Mouse (Mus musculus) CD4-positive helper T cell, adult 2 months (primary cell): ENCODE measurements around the gene Spire2.
"Not testable (repeated sequence)": the region's sequence is repeated elsewhere in the genome, so short reads cannot be mapped to it uniquely, and the experiment has no call there.

ENCODE experiments used
- DNase-seq: peaks from one replicate; pipeline ENCODE4 v3.0.0-alpha.2; 2012; ENCODE audit warnings: low read depth, missing footprints, low spot score

Gene Spire2

GRCm38 (mm10) chr8:123332262-123333090 is at the start of gene Spire2:
TSS of gene Spire2 (plus strand) at chr8:123332713.
- peak; percentile 85 for DNase-seq

- not testable (repeated sequence) for DNase-seq
Measured at GRCm38 (mm10) chr8:123282994-123283393, 49.5 kb upstream of the Spire2 start.

DNA sequence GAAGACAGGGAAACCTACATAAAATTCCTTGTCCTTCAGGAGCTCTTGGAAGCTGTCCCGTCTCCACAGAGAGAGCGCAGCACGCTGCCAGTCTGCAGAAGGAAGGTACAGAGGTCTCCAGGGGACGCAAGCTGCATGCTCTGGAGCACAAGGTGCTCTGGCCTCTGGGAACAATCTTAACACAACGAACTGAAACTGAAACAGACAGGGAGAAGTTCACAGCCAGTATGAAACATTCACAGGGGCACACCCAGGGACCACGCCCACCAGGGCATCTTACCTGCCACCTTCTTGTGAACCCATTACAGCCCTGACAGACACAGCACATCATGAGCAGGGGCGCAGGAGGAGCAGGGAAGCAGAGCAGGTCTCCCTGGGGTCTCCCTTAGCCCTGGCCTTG is 48.5 kb upstream of the Spire2 start:
- DNase-seq, result no peak

- DNase-seq, result no peak
Measured at GRCm38 (mm10) chr8:123284493-123284892, 48.0 kb upstream of the Spire2 start.

DNA sequence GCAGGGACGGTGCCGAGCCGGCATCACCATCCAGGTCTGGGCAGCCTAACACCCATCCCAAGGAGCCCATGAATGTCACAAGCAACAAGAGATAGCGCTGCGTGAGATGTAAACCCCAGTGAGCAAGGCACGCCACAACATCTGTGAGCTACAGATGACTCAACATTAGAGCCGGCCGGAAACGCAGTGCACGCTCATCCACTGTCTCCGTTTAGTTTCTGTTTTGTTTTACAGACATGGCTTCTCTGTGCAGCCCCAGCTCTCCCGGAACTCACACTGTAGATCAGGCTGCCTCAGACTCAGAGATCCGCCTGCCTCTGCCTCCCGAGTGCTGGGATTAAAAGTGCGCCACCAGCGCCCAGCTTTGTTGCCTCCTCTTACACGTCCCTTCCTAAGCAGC is 45.2 kb upstream of the Spire2 start:
- DNase-seq, result peak; percentile 46

DNA sequence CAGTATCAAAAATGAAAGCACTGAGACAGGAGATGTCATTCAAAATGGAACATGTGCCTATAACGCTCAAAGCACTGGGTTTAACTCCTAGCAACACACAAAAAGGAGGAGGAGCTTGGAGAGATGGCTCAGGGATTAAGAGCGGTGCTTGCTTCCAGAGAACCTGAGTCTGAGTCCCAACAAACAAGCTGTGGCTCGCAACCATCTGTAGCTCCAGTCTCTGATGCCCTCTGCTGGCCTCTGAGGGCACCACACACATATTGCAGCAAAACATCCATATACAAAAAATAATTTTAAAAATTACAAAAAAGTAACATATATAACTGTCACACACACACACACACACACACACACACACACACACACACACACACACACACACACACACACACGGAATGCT is 42.3 kb upstream of the Spire2 start:
- peak; percentile 10 for DNase-seq

- DNase-seq, result no peak
Measured at GRCm38 (mm10) chr8:123290679-123291078, 41.8 kb upstream of the Spire2 start.

- DNase-seq, result no peak
Measured at GRCm38 (mm10) chr8:123291716-123292115, 40.8 kb upstream of the Spire2 start.

DNA sequence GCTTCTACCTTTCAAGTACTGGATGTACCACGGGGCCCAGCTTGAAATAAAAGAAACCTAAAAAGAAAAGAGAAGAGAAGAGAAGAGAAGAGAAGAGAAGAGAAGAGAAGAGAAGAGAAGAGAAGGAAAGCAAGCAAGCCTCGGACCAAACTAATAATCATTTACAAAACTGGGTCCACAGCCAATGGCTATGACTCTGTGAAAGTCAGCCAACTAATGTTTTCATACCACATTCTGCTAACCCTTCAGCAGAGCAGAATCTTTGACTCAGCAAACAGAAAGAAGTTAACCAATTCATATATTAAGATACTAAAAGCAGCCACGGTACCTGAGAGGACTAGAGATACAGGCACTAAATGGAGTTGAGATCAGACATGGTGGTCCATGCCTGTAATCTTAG is 40.2 kb upstream of the Spire2 start:
- DNase-seq, result no peak

DNA sequence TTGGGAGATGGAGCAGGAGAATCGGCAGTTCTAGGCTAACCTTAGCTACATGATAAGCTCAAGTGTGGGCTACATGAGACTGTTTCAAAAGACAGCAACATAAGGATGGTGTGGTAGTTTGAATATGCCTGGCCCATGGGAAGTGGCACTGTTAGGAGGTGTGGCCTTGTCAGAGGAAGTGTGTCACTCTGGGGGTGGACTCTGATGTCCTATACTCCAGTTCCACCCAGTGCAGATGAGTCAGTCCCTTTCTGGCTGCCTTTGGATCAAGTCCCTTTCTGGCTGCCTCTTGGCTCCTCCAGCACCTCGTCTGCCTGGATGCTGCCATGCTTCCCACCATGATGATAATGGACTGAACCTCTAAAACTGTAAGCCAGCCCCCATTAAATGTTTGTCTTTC is 39.7 kb upstream of the Spire2 start:
- DNase-seq, result no peak

- DNase-seq, result no peak
Measured at GRCm38 (mm10) chr8:123298301-123298700, 34.2 kb upstream of the Spire2 start.

DNA sequence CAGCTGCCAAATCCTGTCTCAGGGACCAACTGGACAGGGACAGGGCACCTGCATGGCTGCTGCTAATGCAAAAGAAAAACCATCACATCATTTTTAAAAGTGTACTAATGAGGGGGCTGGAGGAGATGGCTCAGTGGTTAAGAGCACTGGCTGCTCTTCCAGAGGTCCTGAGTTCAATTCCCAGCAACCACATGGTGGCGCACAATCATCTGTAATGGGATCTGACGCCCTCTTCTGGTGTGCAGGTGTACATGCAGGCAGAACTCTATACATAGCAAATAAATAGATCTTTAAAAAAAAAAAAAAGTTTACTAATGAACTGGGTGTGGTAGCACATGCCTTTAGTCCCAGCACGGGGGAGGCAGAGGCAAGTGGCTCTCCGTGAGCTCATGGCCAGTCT is 23.8 kb upstream of the Spire2 start:
- no peak for DNase-seq

DNA sequence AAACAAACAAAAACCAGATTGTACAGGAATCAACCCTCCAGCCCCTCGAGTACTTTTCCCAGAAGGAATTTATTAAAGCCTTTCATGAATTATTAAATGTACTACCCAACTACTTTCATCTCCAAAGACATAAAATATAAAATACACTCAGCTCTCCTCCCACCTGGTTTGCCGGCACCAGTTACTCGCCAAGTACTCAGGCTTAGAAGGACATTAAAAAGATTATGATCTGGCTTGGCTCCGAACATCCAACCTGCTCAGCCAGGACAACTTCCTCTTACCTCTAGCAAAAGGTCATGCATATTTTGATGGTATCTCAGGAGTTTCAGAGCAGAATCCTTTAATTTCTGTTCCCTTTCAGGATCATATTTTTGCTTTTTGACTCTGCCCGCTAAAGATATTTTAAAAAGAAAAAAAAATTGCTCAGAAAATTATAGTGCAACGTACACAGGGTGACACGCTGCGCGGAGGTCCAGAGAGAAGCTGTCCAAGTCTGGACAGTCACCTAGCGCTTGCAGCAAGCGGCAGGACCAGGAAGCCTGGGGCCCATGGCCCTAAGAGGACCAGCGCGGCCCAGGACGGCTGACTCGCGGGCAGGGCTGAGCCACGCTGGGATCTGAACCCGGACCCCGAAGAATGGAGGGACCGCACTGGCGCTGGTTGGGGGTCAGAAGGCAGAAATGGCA is 14.6 kb upstream of the Spire2 start:
- DNase-seq, result no peak

DNA sequence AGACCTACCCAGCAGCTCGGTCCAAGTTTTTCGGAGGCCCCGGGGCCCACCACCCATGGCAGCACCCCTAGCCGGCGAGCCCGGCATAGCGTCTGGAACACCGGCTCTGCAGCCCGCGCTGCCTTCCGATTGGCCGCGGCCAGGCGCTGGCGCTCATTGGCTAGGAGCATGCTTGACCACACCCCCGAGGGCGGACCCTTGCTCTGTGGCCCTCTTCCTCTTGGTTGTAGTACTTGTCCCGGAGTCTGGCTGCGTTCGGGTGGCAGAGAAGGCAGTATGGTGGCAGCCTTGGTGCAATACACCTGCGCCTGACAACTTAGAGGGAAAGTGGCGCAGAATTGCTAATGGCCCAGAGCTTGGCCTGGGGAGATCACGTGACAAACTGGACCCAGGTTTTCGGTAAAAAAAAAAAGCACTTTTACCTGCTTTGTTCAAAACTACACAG is 14.0 kb upstream of the Spire2 start, which contains the start of gene Fanca:
Gene Fanca, minus strand, starts transcription at position 110 of the 445 bp plus-strand sequence.
- peak; percentile 96 for DNase-seq

- peak; percentile 86 for DNase-seq
Measured at GRCm38 (mm10) chr8:123319522-123320164, 12.9 kb upstream of the Spire2 start.

- DNase-seq, result no peak
Measured at GRCm38 (mm10) chr8:123328552-123328951, 4.0 kb upstream of the Spire2 start.

DNA sequence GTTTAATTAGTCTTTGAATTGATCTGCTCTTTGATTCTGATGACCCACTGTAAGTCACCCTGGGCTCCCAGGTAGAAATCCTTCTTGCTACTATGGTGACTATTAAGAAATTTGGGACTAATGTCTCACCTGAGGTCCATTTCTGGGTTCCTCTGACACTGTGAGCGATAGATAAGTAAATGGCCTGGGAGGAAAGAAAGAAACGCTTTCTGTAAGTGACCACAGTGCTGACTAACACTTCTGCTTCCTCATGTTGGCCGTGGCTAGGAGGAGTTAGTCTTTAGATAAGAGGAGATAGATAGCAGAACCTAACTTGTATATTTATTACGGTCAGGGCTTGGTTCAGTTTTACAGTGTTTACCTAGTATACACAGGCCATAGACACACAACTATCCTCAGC is 3.2 kb upstream of the Spire2 start:
- DNase-seq, result no peak

GRCm38 (mm10) chr8:123329961-123330360 is 2.6 kb upstream of the Spire2 start:
- no peak for DNase-seq

GRCm38 (mm10) chr8:123330701-123331100 is 1.8 kb upstream of the Spire2 start:
- DNase-seq, result no peak

DNA sequence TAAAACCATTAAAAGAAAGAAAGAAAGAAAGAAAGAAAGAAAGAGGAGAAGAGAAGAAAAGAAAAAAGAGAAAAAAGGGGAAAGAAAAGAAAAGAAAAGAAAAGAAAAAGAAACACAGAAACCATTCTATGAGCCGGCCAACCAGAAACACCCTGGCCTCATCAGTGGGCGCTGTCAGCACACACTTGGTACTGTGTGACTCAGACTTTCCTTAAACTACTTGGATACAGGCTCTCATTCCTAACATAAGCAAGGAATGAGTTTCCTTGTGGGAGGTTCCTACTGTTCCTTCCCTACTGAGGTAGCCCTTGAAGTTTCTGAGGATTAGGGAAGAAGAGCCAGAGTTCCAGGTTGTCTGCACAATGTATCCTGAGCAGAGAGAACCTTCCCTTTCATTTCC is 1.2 kb upstream of the Spire2 start:
- DNase-seq, result no peak

DNA sequence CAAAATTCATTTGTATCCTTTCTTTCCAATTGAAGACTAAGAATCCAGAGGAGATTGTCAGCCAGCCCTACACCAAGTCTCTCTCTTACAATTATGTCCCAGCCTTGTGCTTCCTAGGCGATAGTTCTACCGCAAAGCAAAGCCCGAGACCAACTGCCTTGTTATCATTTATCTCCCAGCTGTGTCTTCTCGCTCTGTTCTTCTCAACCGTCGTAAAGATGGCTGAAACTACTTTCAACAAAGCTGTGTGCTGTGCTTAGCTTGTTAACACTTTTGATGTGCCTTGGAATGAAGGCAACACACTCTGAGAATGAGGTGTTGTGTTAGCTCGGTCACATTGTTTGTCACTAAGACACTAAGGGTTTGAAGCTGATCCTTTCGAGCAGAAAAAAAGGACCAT is 703 bp upstream of the Spire2 start:
- no peak for DNase-seq

DNA sequence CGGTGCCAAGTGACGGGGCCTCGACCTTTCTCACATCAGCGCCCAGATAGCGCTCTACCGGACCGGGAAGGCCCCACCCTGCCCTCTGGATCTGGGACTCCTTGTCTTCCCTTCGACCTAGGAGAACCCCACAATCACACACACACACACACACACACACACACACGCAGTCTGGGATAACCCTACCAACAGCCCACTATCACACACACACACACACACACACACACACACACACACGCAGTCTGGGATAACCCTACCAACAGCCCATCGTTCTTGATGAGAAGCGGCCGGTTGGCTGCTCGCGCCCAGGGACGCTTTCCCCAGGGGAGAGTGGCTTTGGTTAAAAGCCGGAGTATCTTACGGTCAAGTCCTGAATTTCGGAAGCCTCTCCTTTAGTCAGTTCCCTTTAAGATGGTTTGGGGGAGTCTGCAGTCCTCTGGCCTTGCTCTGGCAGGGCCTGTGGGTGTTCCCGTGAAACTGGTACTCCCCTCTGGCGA is 626 bp downstream of the Spire2 start:
- DNase-seq, result no peak
